Mouse (Mus musculus) forebrain, embryonic 12.5 days (tissue): ENCODE data around the gene Plcd3. TPM values are rescaled to one million over a fixed set of nuclear protein-coding genes. Genes with fewer than 3 reads are reported as not detected.
A peak's percentile ranks its signal among the peaks of the same experiment; 100 is the strongest.

Experiments used
- ATAC-seq: fragments of 200-750 bp; cut with Nextera tagmentation; 2 replicates; pipeline ENCODE4 v1.8.0; 2017; ENCODE audit warnings: moderate TSS enrichment; ENCODE audit not compliant: low FRiP score
- H3K27ac ChIP-seq: fragments of 300-500 bp; sonication (generic); 2 replicates; pipeline ENCODE4 v1.5.1; 2016; ENCODE audit warnings: mild to moderate bottlenecking
- H3K27me3 ChIP-seq: fragments of 300-500 bp; sonication (generic); 2 replicates; pipeline ENCODE4 v1.6.1; 2016; ENCODE audit warnings: mild to moderate bottlenecking
- H3K36me3 ChIP-seq: fragments of 300-500 bp; sonication (generic); replicated peaks from 2 replicates; pipeline ENCODE4 v1.6.1; 2016; ENCODE audit warnings: mild to moderate bottlenecking
- H3K4me1 ChIP-seq: fragments of 300-500 bp; sonication (generic); 2 replicates; pipeline ENCODE4 v1.6.1; 2016
- H3K4me2 ChIP-seq: fragments of 300-500 bp; sonication (generic); 2 replicates; pipeline ENCODE4 v1.6.1; 2016; ENCODE audit warnings: mild to moderate bottlenecking, moderate library complexity
- H3K4me3 ChIP-seq: fragments of 300-500 bp; sonication (generic); replicated peaks from 2 replicates; pipeline ENCODE4 v1.5.1; 2016; ENCODE audit warnings: mild to moderate bottlenecking
- H3K9ac ChIP-seq: fragments of 300-500 bp; sonication (generic); 2 replicates; pipeline ENCODE4 v1.6.1; 2016; ENCODE audit warnings: mild to moderate bottlenecking
- H3K9me3 ChIP-seq: fragments of 300-500 bp; sonication (generic); 2 replicates; pipeline ENCODE4 v1.6.1; 2016
- WGBS: fragments of 180-500 bp; shearing (Covaris S2); methylation state at CpG from one replicate; pipeline ENCODE4 v1.1.7; 2016; 5-methylcytosine and 5-hydroxymethylcytosine counted together
- polyA plus RNA-seq: library from polyadenylated mRNA; unstranded; fragments of >200 nt; fragmentation: Nextera tagmentation; extraction: Ambion mirVana; gene quantifications from 2 replicates; pipeline ENCODE4 v1.2.1, GENCODE M21; 2016

The Plcd3 gene
- polyA plus RNA-seq, 1 experiment from 2014 or later = 1.5 TPM

GRCm38 (mm10) chr11:103042828-103043227 is 58.6 kb downstream of the Plcd3 start:
- Histone ChIP-seq H3K9ac (no peak overlapping the region), H3K4me1 (no peaks in the 10 kb centered on the region), H3K36me3 (peaks cover 55% of the 10 kb centered on the region), H3K27ac (no peak overlapping the region), H3K27me3 (no peaks in the 10 kb centered on the region), H3K9me3 (no peaks in the 10 kb centered on the region), H3K4me3 (no peak overlapping the region), H3K4me2 (no peak overlapping the region)
- ATAC-seq = no peak
- 72% methylated on average over 4 of the region's 4 CpGs for WGBS

GRCm38 (mm10) chr11:103038037-103038436 is 63.4 kb downstream of the Plcd3 start:
- Histone ChIP-seq H3K9me3 (no peaks in the 10 kb centered on the region), H3K4me3 (no peak overlapping the region), H3K36me3 (peaks cover 18% of the 10 kb centered on the region), H3K4me2 (no peak overlapping the region), H3K27ac (no peak overlapping the region), H3K27me3 (no peaks in the 10 kb centered on the region), H3K9ac (no peak overlapping the region), H3K4me1 (no peaks in the 10 kb centered on the region)
- no peak for ATAC-seq
- 85% methylated on average over 6 of the region's 6 CpGs for WGBS

GRCm38 (mm10) chr11:103036881-103037465 is 64.5 kb downstream of the Plcd3 start:
- H3K27me3 ChIP-seq = no peaks in the 10 kb centered on the region
- H3K9me3 ChIP-seq = no peaks in the 10 kb centered on the region
- 88% methylated on average over 8 of the region's 8 CpGs for WGBS
- no peak overlapping the region for H3K4me3 ChIP-seq
- H3K4me2 ChIP-seq = no peak overlapping the region
- peaks cover 18% of the 10 kb centered on the region for H3K36me3 ChIP-seq
- H3K4me1 ChIP-seq = no peaks in the 10 kb centered on the region
- no peak for ATAC-seq
- no peak overlapping the region for H3K27ac ChIP-seq
- H3K9ac ChIP-seq = no peak overlapping the region

- ATAC-seq = no peak
- Histone ChIP-seq H3K27me3 (no peaks in the 10 kb centered on the region), H3K9ac (no peak overlapping the region), H3K4me1 (peaks cover 6% of the 10 kb centered on the region), H3K9me3 (no peaks in the 10 kb centered on the region), H3K4me3 (no peak overlapping the region), H3K36me3 (peaks cover 23% of the 10 kb centered on the region), H3K27ac (no peak overlapping the region), H3K4me2 (no peak overlapping the region)
- WGBS = 89% methylated on average over 6 of the region's 6 CpGs
Observed at GRCm38 (mm10) chr11:103035007-103035406, 66.5 kb downstream of the Plcd3 start.

GRCm38 (mm10) chr11:103033030-103033429 is 68.4 kb downstream of the Plcd3 start:
- Histone ChIP-seq H3K9ac (no peak overlapping the region), H3K36me3 (peaks cover 16% of the 10 kb centered on the region), H3K9me3 (no peaks in the 10 kb centered on the region), H3K4me2 (no peak overlapping the region), H3K27me3 (no peaks in the 10 kb centered on the region), H3K4me3 (no peak overlapping the region), H3K27ac (no peak overlapping the region), H3K4me1 (peaks cover 18% of the 10 kb centered on the region)
- ATAC-seq = no peak
- WGBS = 94% methylated on average over 3 of the region's 3 CpGs

GRCm38 (mm10) chr11:103028176-103028891 is 73.1 kb downstream of the Plcd3 start, which contains the start of the genes Nmt1 and Dcakd:
Nmt1 (plus strand) TSS chr11:103028190.
Dcakd (minus strand) TSS chr11:103028333.
- WGBS = under 1% methylated on average over 36 of the region's 36 CpGs
- H3K36me3 ChIP-seq = peaks cover 16% of the 10 kb centered on the region
- ATAC-seq = peak; percentile 99
- H3K9ac ChIP-seq = peak within 1 kb of the TSS; percentile 65
- peak within 1 kb of the TSS; percentile 70 for H3K4me2 ChIP-seq
- H3K4me3 ChIP-seq = peak within 1 kb of the TSS; percentile 62
- H3K27ac ChIP-seq = peak within 1 kb of the TSS; percentile 65; the same call in 1 of the 2 replicates
- peaks cover 30% of the 10 kb centered on the region for H3K4me1 ChIP-seq
- no peaks in the 10 kb centered on the region for H3K9me3 ChIP-seq
- H3K27me3 ChIP-seq = no peaks in the 10 kb centered on the region

- H3K27ac ChIP-seq = peak overlapping the region; percentile 65; the same call in 1 of the 2 replicates
- ATAC-seq = peak; percentile 30
Observed at GRCm38 (mm10) chr11:103027570-103028175, 73.8 kb downstream of the Plcd3 start.

GRCm38 (mm10) chr11:103026901-103027300 is 74.6 kb downstream of the Plcd3 start:
- ATAC-seq = no peak
- Histone ChIP-seq H3K4me3 (no peak overlapping the region), H3K27ac (0 out of 2 replicates have a peak overlapping the region, but pooled peaks have one; percentile 19), H3K36me3 (peaks cover 12% of the 10 kb centered on the region), H3K9ac (peak overlapping the region; percentile 65; the same call in 1 of the 2 replicates), H3K9me3 (no peaks in the 10 kb centered on the region), H3K4me2 (no peak overlapping the region), H3K27me3 (no peaks in the 10 kb centered on the region), H3K4me1 (peaks cover 30% of the 10 kb centered on the region)
- 89% methylated on average over 3 of the region's 3 CpGs for WGBS

More at GRCm38 (mm10) chr11:103027570-103028175, 73.8 kb downstream of the Plcd3 start:
- H3K36me3 ChIP-seq = peaks cover 16% of the 10 kb centered on the region
- peaks cover 30% of the 10 kb centered on the region for H3K4me1 ChIP-seq
- H3K9me3 ChIP-seq = no peaks in the 10 kb centered on the region
- peak overlapping the region; percentile 70 for H3K4me2 ChIP-seq
- peak overlapping the region; percentile 65 for H3K9ac ChIP-seq
- WGBS = 18% methylated on average over 8 of the region's 8 CpGs
- peak overlapping the region; percentile 62 for H3K4me3 ChIP-seq
- no peaks in the 10 kb centered on the region for H3K27me3 ChIP-seq

GRCm38 (mm10) chr11:103023974-103024373 is 77.5 kb downstream of the Plcd3 start:
- H3K36me3 ChIP-seq = peaks cover 11% of the 10 kb centered on the region; the same call in 1 of the 2 replicates
- H3K4me3 ChIP-seq = no peak overlapping the region
- 92% methylated on average over 3 of the region's 3 CpGs for WGBS
- peaks cover 14% of the 10 kb centered on the region for H3K4me1 ChIP-seq
- ATAC-seq = no peak
- no peak overlapping the region for H3K4me2 ChIP-seq
- no peaks in the 10 kb centered on the region for H3K27me3 ChIP-seq
- no peak overlapping the region for H3K9ac ChIP-seq
- H3K27ac ChIP-seq = no peak overlapping the region
- no peaks in the 10 kb centered on the region for H3K9me3 ChIP-seq

GRCm38 (mm10) chr11:103020713-103021335 is 80.6 kb downstream of the Plcd3 start:
- WGBS = 80% methylated on average over 3 of the region's 3 CpGs
- Histone ChIP-seq H3K36me3 (peaks cover 11% of the 10 kb centered on the region; the same call in 1 of the 2 replicates), H3K4me2 (no peak overlapping the region), H3K4me3 (no peak overlapping the region), H3K9me3 (no peaks in the 10 kb centered on the region), H3K27ac (no peak overlapping the region), H3K9ac (no peak overlapping the region), H3K27me3 (no peaks in the 10 kb centered on the region), H3K4me1 (peaks cover 6% of the 10 kb centered on the region)
- no peak for ATAC-seq
